Mouse (Mus musculus) layer of hippocampus, adult 2 months (tissue): Measurements from ENCODE around the gene Dnajc6. TPM values are rescaled to one million over a fixed set of nuclear protein-coding genes. Genes with fewer than 3 reads are reported as not detected.

ENCODE experiments used
- DNase-seq, 2 experiments: peaks; one replicate each; pipeline ENCODE4 v3.0.0; 2022; ENCODE audit warnings: low spot score in 2 of 2
- H3K27ac ChIP-seq: fragments of 200-600 bp; 2 replicates; pipeline ENCODE4 v1.8.1; 2022
- H3K4me3 ChIP-seq: fragments of 200-600 bp; 2 replicates; pipeline ENCODE4 v1.8.1; 2022; ENCODE audit warnings: mild to moderate bottlenecking
- CTCF ChIP-seq: fragments of 200-600 bp; conservative IDR thresholded peaks from 2 replicates; pipeline ENCODE4 v1.8.1; 2022; ENCODE audit warnings: antibody characterized with exemption, mild to moderate bottlenecking, moderate library complexity
- total RNA-seq, 2 experiments: library from RNA; stranded (reverse); gene quantifications; 2 replicates each; pipeline ENCODE4 v1.2.3; 2021

The Dnajc6 gene
- total RNA-seq, 2 experiments from 2014 or later: 291 to 316 TPM

GRCm38 (mm10) chr4:101470543-101470942 lies 25.9 kb upstream of the Dnajc6 start:
- peak; percentile 74 for TF ChIP-seq CTCF
- DNase-seq: no peak

DNA sequence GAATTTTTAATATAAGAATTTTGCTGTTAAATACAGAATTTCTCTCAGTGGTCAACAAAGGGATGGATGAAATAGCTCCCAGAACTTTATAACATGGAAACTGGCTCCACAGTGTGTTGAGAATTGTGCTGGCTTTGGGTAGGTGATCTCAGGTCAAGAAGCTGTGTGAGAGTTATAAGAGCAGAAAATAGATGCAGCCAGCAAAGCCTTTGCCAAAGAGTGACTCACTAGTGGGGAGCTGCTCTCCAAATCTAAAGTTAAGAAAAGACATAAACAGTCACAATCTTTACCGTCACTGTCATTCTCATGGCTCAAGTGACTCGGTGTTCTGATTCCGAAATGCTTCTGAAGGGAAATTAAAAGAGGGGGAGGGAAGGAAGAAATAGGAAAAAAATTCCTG lies 23.7 kb upstream of the Dnajc6 start:
- Histone ChIP-seq H3K27ac (no peak overlapping the region), H3K4me3 (no peak overlapping the region)
- DNase-seq: no peak
- TF ChIP-seq CTCF: no peak

More at GRCm38 (mm10) chr4:101470543-101470942, 25.9 kb upstream of the Dnajc6 start:
- no peak overlapping the region for H3K4me3 ChIP-seq
- no peak overlapping the region for H3K27ac ChIP-seq

GRCm38 (mm10) chr4:101490320-101490917 lies 6.0 kb upstream of the Dnajc6 start:
- no peak overlapping the region for H3K27ac ChIP-seq
- no peak for TF ChIP-seq CTCF
- H3K4me3 ChIP-seq: no peak overlapping the region
- DNase-seq: no peak

GRCm38 (mm10) chr4:101491704-101492103 lies 4.7 kb upstream of the Dnajc6 start:
- TF ChIP-seq CTCF: no peak
- Histone ChIP-seq H3K27ac (no peak overlapping the region), H3K4me3 (no peak overlapping the region)
- DNase-seq: no peak

DNA sequence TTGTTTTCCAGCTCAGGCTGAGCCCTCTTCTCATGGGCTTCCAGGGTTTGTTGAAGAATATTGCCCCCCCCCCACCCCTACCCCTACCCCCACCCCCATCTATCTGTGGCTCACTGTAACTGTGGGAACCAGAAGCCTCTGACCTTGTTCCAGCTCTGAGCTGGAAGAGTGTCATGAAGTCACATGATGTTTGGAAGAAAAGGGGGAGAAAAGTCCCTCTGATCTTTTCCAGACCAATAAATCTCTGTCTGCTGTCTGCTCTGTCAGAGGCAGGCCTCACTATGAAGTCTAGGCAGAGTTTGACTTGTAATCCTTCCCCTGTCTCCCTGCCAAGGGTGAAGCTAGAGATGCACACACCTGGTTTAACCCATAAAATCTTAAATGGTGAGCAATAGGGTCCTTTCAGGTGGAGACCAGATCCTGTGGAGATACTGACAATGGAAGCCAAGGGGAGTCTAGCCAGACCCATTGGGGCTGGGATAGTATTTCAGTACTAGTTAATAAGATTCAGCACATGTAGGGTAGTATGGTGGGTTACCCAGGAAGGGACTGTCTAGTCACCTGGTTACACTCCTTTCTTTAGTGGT lies 2.7 kb upstream of the Dnajc6 start:
- no peak for TF ChIP-seq CTCF

DNA sequence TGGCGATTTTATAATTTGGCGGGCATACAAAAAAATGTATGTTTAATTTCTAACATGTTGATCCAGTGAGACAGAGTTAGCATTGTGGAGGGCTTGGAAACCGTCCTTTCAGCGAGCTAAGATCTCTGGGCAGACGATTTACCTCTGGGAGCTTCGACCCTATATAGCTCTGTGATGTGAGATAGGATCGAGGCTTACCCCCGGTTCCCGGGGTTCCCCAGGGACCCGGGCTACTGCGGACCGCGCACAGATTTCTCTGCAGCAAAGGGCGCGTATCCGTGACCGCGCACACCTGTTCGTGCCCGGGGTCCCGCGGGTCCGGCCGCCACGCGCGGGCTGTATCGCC lies 287 bp upstream of the Dnajc6 start:
- no peak for DNase-seq
- no peak for TF ChIP-seq CTCF
- Histone ChIP-seq H3K4me3 (peak overlapping the region; percentile 68), H3K27ac (peak overlapping the region; percentile 85)

More for the DNA sequence above, 2.7 kb upstream of the Dnajc6 start:
- no peak overlapping the region for H3K4me3 ChIP-seq
- no peak for DNase-seq
- H3K27ac ChIP-seq: no peak overlapping the region

DNA sequence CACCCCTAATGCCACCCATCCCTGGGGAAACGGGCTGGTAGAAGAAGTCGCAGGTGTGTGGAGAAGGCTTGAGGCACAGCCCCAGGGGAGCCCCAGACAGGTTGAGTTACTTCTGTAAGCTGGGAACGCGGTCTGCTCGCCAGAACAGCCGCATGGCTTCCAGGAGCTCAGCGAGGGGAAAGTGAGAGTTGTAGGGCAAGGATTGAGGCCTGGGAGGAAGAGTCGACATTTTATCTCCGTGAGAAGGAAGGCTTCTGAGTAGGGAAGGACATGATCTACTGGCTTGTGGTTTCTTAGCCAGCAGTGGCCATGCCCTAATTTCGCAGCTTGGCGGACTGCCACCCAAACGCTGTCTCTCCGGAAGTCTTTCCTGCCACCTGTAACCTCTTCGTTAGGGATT lies 888 bp downstream of the Dnajc6 start:
- TF ChIP-seq CTCF: no peak
- H3K4me3 ChIP-seq: peak overlapping the region; percentile 68
- H3K27ac ChIP-seq: peak overlapping the region; percentile 85
- DNase-seq: no peak

GRCm38 (mm10) chr4:101504470-101505007 lies 8.1 kb downstream of the Dnajc6 start:
- no peak overlapping the region for H3K27ac ChIP-seq
- TF ChIP-seq CTCF: no peak
- no peak overlapping the region for H3K4me3 ChIP-seq
- no peak for DNase-seq

DNA sequence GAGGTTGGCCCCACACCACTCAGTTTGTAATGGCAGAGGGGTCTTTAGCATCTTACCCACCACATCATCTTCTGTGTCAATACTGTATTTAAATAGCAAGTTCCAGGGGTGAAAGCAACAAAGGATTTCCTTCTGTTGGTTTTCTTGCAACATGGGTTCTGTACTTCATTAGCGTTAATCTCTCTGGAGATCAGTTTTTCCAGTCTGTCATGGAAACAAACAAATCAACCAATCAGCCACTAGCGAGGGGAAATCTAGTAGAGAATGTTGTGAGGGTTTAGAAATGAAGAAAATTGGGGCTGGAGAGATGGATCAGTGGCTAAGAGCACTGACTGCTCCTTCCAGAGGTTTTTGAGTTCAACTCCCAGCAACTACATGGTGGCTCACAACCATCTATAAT lies 9.5 kb downstream of the Dnajc6 start:
- TF ChIP-seq CTCF: no peak

DNA sequence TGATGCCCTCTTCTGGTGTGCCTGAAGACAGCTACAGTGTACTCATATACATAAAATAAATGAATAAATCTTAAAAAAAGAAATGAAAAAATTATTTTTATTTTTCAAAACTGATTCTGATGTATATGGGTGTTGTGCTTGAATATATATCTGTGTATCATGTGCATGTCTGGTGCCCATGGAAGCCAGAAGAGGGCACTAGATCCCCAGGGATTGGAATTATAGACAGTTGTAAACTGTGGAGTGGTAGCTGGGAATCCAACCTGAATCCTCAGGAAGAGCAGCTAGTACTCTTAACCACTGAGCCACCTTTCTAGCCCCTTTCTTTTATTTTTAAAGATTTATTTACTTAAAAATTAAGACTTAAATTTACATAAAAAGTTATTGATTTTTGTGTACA lies 9.9 kb downstream of the Dnajc6 start:
- Histone ChIP-seq H3K4me3 (no peak overlapping the region), H3K27ac (no peak overlapping the region)
- peak; percentile 57 for TF ChIP-seq CTCF
- no peak for DNase-seq

More for the DNA sequence above, 9.5 kb downstream of the Dnajc6 start:
- Histone ChIP-seq H3K4me3 (no peak overlapping the region), H3K27ac (no peak overlapping the region)
- no peak for DNase-seq

- Histone ChIP-seq H3K27ac (peak overlapping the region; percentile 90), H3K4me3 (peak overlapping the region; percentile 82)
- peak; percentile 72 to 82 for DNase-seq
- TF ChIP-seq CTCF: no peak
Measured at GRCm38 (mm10) chr4:101507571-101508422, 11.3 kb downstream of the Dnajc6 start.

- no peak for DNase-seq
- Histone ChIP-seq H3K4me3 (peak overlapping the region; percentile 82), H3K27ac (peak overlapping the region; percentile 90)
- no peak for TF ChIP-seq CTCF
Measured at GRCm38 (mm10) chr4:101508431-101508830, 12.0 kb downstream of the Dnajc6 start.

DNA sequence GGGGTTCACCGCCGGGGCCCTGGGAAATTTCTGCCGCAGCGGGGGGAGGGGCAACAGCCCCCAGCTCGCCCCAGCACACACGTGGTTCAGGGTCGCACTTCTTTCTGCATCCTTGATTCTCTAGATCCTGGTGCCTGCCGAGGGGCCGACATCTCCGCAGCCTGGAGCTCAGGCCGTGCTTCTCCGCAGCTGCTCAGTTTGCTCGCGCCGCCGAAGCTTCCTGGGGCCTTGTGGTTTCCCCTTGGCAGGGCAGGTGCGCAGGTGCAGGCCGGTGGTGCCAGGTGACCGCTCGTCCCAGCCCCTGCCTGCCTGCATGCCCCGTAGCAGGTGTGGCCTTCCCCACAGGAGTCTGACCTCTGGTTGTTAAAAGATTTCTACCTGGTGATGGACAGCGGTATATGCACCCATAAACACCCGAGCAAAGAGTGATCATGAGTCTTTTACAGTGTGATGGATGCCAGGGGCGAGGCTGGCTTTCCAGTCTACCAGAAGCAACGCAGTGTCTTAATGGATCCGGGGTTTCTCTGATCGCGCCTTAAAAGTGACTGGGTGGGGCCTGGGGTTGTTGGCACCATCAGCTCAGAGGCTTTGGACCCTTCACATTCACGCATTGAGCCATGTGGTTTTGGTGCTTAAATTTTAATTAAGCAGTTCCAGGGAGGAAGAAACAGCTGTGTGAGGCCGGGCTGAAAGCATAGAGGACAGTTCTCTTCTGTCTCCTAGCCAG lies 12.6 kb downstream of the Dnajc6 start:
- TF ChIP-seq CTCF: no peak
- peak in 1 of 2 experiments; percentile 26 for DNase-seq
- H3K27ac ChIP-seq: peak overlapping the region; percentile 90
- peak overlapping the region; percentile 82 for H3K4me3 ChIP-seq
